Mouse (Mus musculus): ENCODE measurements at regions not wholly inside any gene's neighbourhood (a gene's known extent, or its start where the extent isn't known, plus 50 kb on each side); places are given as distances from the start of the nearest gene placed in this dataset.

GRCm38 (mm10) chr15:70982719-70983118 lies 2851.6 kb upstream of the Gm6569 start:
- no peak overlapping the region for H3K9ac ChIP-seq (ENCODE audit: low read length)
- WGBS = 64% methylated on average over 3 of the region's 3 CpGs
- H3K27ac ChIP-seq (replicated peaks; ENCODE audit: low read depth, low read length) = no peak overlapping the region
- no peaks in the 10 kb centered on the region for H3K9me3 ChIP-seq (ENCODE audit: control insufficient read depth, low read length)
- H3K4me3 ChIP-seq (ENCODE audit: low read depth, low read length) = no peak overlapping the region
- no peak for ATAC-seq (ENCODE audit: insufficient number of reproducible peaks, low FRiP score, low TSS enrichment, low read depth)
- no peak for DNase-seq (ENCODE audit: low spot score)
- H3K4me2 ChIP-seq (ENCODE audit: low read depth, severe bottlenecking) = no peak overlapping the region
- H3K36me3 ChIP-seq (ENCODE audit: control insufficient read depth, insufficient read depth, low read length) = no peaks in the 10 kb centered on the region
- no peaks in the 10 kb centered on the region for H3K27me3 ChIP-seq (ENCODE audit: control insufficient read depth, insufficient read depth, low read length)
- H3K4me1 ChIP-seq (ENCODE audit: control insufficient read depth, insufficient read depth, low read length) = no peaks in the 10 kb centered on the region

GRCm38 (mm10) chr15:70987973-70988570 lies 2846.3 kb upstream of the Gm6569 start:
- WGBS = 85% methylated on average over 4 of the region's 4 CpGs
- H3K4me3 ChIP-seq (ENCODE audit: low read depth, low read length) = no peak overlapping the region
- H3K4me1 ChIP-seq (ENCODE audit: control insufficient read depth, insufficient read depth, low read length) = no peaks in the 10 kb centered on the region
- ATAC-seq (ENCODE audit: insufficient number of reproducible peaks, low FRiP score, low TSS enrichment, low read depth) = no peak
- H3K9me3 ChIP-seq (ENCODE audit: control insufficient read depth, low read length) = no peaks in the 10 kb centered on the region
- H3K4me2 ChIP-seq (ENCODE audit: low read depth, severe bottlenecking) = no peak overlapping the region
- no peaks in the 10 kb centered on the region for H3K27me3 ChIP-seq (ENCODE audit: control insufficient read depth, insufficient read depth, low read length)
- H3K36me3 ChIP-seq (ENCODE audit: control insufficient read depth, insufficient read depth, low read length) = no peaks in the 10 kb centered on the region
- no peak overlapping the region for H3K27ac ChIP-seq (replicated peaks; ENCODE audit: low read depth, low read length)
- H3K9ac ChIP-seq (ENCODE audit: low read length) = no peak overlapping the region
- no peak for DNase-seq (ENCODE audit: low spot score)

DNA sequence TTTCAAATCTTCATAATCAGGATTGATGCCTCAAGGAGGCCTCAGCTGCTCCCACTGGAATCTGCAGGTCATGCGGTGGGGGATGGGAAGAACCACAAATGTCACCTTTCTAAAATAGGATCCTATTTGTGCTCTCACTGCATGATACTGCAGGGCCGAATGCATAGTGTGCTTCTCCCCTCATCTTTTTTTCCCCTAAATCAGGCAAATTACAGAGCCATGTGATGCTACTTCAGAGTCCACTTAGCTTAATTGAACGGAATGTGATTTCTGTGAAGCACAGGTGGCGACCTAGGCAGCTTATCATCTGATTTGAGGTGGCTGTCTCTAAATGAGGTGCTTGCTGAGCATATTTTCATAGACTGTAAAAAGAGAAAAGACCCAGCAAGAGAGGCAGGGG lies 2841.0 kb upstream of the Gm6569 start:
- Histone ChIP-seq H3K4me1 (ENCODE audit: control insufficient read depth, insufficient read depth, low read length) (no peaks in the 10 kb centered on the region), H3K9me3 (ENCODE audit: control insufficient read depth, low read length) (no peaks in the 10 kb centered on the region), H3K4me2 (ENCODE audit: low read depth, severe bottlenecking) (no peak overlapping the region), H3K9ac (ENCODE audit: low read length) (no peak overlapping the region), H3K27me3 (ENCODE audit: control insufficient read depth, insufficient read depth, low read length) (no peaks in the 10 kb centered on the region), H3K4me3 (ENCODE audit: low read depth, low read length) (no peak overlapping the region), H3K36me3 (ENCODE audit: control insufficient read depth, insufficient read depth, low read length) (no peaks in the 10 kb centered on the region), H3K27ac (replicated peaks; ENCODE audit: low read depth, low read length) (no peak overlapping the region)
- ATAC-seq (ENCODE audit: insufficient number of reproducible peaks, low FRiP score, low TSS enrichment, low read depth) (no peak), DNase-seq (ENCODE audit: low spot score) (no peak)
- 80% methylated on average over 4 of the region's 4 CpGs for WGBS

GRCm38 (mm10) chr15:71010362-71010761 lies 2824.0 kb upstream of the Gm6569 start:
- no peaks in the 10 kb centered on the region for H3K36me3 ChIP-seq (ENCODE audit: control insufficient read depth, insufficient read depth, low read length)
- no peaks in the 10 kb centered on the region for H3K27me3 ChIP-seq (ENCODE audit: control insufficient read depth, insufficient read depth, low read length)
- no peak overlapping the region for H3K4me2 ChIP-seq (ENCODE audit: low read depth, severe bottlenecking)
- WGBS = 78% methylated on average over 2 of the region's 2 CpGs
- H3K4me3 ChIP-seq (ENCODE audit: low read depth, low read length) = no peak overlapping the region
- ATAC-seq (ENCODE audit: insufficient number of reproducible peaks, low FRiP score, low TSS enrichment, low read depth) (no peak), DNase-seq (ENCODE audit: low spot score) (no peak)
- no peaks in the 10 kb centered on the region for H3K4me1 ChIP-seq (ENCODE audit: control insufficient read depth, insufficient read depth, low read length)
- no peaks in the 10 kb centered on the region for H3K9me3 ChIP-seq (ENCODE audit: control insufficient read depth, low read length)
- H3K27ac ChIP-seq (replicated peaks; ENCODE audit: low read depth, low read length) = no peak overlapping the region
- no peak overlapping the region for H3K9ac ChIP-seq (ENCODE audit: low read length)

DNA sequence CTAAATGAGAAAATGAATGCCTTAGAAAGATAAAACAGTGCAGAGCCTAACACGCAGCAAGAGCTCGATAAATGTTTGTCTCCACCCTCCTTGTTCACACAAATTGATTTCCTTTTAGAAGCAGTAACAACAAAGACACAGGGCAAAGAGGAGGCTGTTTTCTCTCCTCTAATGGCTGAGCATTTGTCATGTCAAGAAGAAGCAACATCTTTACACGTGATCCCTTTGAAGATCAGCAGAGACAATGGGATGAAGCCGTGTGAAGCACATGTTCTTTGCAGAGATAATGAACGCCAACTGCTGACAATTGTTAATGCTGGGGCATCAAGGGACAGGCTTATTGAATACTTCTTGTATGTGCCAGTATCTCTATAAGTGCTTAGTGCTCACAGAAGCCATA lies 2823.6 kb upstream of the Gm6569 start:
- ATAC-seq (ENCODE audit: insufficient number of reproducible peaks, low FRiP score, low TSS enrichment, low read depth) (no peak), DNase-seq (ENCODE audit: low spot score) (no peak)
- Histone ChIP-seq H3K9ac (ENCODE audit: low read length) (no peak overlapping the region), H3K27ac (replicated peaks; ENCODE audit: low read depth, low read length) (no peak overlapping the region), H3K4me1 (ENCODE audit: control insufficient read depth, insufficient read depth, low read length) (no peaks in the 10 kb centered on the region), H3K36me3 (ENCODE audit: control insufficient read depth, insufficient read depth, low read length) (no peaks in the 10 kb centered on the region), H3K9me3 (ENCODE audit: control insufficient read depth, low read length) (no peaks in the 10 kb centered on the region), H3K4me2 (ENCODE audit: low read depth, severe bottlenecking) (no peak overlapping the region), H3K4me3 (ENCODE audit: low read depth, low read length) (no peak overlapping the region), H3K27me3 (ENCODE audit: control insufficient read depth, insufficient read depth, low read length) (no peaks in the 10 kb centered on the region)
- 52% methylated on average over 5 of the region's 5 CpGs for WGBS

DNA sequence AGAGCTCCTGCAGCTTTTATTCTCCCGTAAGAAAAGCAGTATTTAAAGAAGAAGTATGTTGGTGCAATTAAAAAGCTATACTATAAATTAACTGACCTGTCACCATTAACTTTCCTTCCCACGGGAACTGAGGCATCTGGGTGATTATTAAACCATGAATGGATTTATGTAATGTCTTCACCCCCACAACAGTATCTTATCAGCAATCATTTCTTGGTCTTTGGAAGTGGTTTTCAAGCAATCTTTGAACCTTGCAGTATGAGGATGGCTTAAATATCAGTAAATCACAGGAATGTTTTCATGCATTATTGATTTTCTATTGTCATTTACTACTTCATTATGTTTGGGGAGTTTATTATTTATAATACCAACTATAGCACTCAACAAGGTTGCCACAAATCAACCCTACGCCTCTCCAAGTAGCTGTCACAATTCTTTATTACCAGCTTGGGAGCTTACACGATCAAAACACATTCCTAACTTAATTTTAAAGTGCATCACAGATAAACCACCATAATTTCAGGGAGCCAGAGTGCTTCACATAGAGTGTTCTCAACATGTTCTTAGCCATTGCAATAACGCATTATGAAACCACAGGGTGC lies 2780.0 kb upstream of the Gm6569 start:
- Histone ChIP-seq H3K27ac (replicated peaks; ENCODE audit: low read depth, low read length) (no peak overlapping the region), H3K4me2 (ENCODE audit: low read depth, severe bottlenecking) (no peak overlapping the region), H3K36me3 (ENCODE audit: control insufficient read depth, insufficient read depth, low read length) (no peaks in the 10 kb centered on the region), H3K27me3 (ENCODE audit: control insufficient read depth, insufficient read depth, low read length) (no peaks in the 10 kb centered on the region), H3K4me1 (ENCODE audit: control insufficient read depth, insufficient read depth, low read length) (no peaks in the 10 kb centered on the region), H3K9ac (ENCODE audit: low read length) (no peak overlapping the region), H3K4me3 (ENCODE audit: low read depth, low read length) (no peak overlapping the region), H3K9me3 (ENCODE audit: control insufficient read depth, low read length) (no peaks in the 10 kb centered on the region)
- DNase-seq (ENCODE audit: low spot score) = no peak
- 67% methylated on average over 5 of the region's 5 CpGs for WGBS
- no peak for ATAC-seq (ENCODE audit: insufficient number of reproducible peaks, low FRiP score, low TSS enrichment, low read depth)

- no peak overlapping the region for H3K4me3 ChIP-seq (ENCODE audit: low read depth, low read length)
- H3K9me3 ChIP-seq (ENCODE audit: control insufficient read depth, low read length) = no peaks in the 10 kb centered on the region
- ATAC-seq (ENCODE audit: insufficient number of reproducible peaks, low FRiP score, low TSS enrichment, low read depth) (no peak), DNase-seq (ENCODE audit: low spot score) (no peak)
- H3K4me2 ChIP-seq (ENCODE audit: low read depth, severe bottlenecking) = no peak overlapping the region
- H3K27ac ChIP-seq (replicated peaks; ENCODE audit: low read depth, low read length) = no peak overlapping the region
- WGBS = 91% methylated on average over 1 of the region's 1 CpGs
- no peak overlapping the region for H3K9ac ChIP-seq (ENCODE audit: low read length)
- H3K36me3 ChIP-seq (ENCODE audit: control insufficient read depth, insufficient read depth, low read length) = no peaks in the 10 kb centered on the region
- no peaks in the 10 kb centered on the region for H3K27me3 ChIP-seq (ENCODE audit: control insufficient read depth, insufficient read depth, low read length)
- H3K4me1 ChIP-seq (ENCODE audit: control insufficient read depth, insufficient read depth, low read length) = no peaks in the 10 kb centered on the region
Observed at GRCm38 (mm10) chr15:71086367-71086997, 2747.9 kb upstream of the Gm6569 start.

DNA sequence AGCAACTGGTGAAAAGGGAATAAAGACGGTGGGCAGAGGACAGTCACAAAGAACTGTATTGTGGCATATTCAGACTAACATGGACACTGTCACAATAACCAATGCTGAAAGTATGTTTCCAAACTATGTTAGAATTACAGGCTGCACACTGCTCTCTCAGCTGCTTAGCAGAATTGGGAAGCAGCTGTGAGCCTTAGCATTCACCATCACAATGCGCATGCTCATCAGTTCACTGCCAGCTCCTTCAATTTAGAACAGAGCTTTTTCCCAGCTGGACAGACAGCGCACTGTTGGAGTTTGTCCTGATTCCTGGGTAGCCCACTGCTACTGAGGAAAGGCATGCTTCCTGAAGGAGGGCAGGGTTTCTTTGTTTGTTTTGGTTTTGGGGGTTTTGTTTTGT lies 2735.2 kb upstream of the Gm6569 start:
- 81% methylated on average over 3 of the region's 3 CpGs for WGBS
- no peak for ATAC-seq (ENCODE audit: insufficient number of reproducible peaks, low FRiP score, low TSS enrichment, low read depth)
- Histone ChIP-seq H3K9ac (ENCODE audit: low read length) (no peak overlapping the region), H3K27ac (replicated peaks; ENCODE audit: low read depth, low read length) (no peak overlapping the region), H3K9me3 (ENCODE audit: control insufficient read depth, low read length) (no peaks in the 10 kb centered on the region), H3K4me1 (ENCODE audit: control insufficient read depth, insufficient read depth, low read length) (no peaks in the 10 kb centered on the region), H3K27me3 (ENCODE audit: control insufficient read depth, insufficient read depth, low read length) (no peaks in the 10 kb centered on the region), H3K4me2 (ENCODE audit: low read depth, severe bottlenecking) (no peak overlapping the region), H3K4me3 (ENCODE audit: low read depth, low read length) (no peak overlapping the region), H3K36me3 (ENCODE audit: control insufficient read depth, insufficient read depth, low read length) (no peaks in the 10 kb centered on the region)
- DNase-seq (ENCODE audit: low spot score) = no peak

Data from limb, embryonic 11.5 days (tissue).